24 mouse cellular contexts compared by ENCODE assay signal in the genomic region with DNA sequence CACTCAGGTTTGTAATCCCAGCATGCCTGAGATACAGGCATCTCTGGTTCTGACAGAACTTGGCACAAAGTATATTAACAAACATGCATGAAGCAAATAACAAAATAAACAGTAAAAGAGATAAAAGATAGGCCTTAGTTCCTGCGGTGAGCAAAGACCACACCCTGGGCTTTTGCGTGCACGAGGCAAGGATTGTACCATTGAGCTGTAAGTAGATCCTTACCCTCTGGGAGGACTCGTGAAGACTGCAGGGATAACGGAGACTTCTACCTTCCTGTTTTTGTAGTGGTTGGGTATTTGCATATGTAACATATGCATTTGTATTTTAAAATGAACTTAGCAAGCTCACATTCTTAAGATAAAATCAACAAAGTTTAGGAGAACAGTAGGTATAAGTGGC. TPM values are rescaled to one million over a fixed set of nuclear protein-coding genes. Genes with fewer than 3 reads are reported as not detected.
DNase-seq lines count a peak whose midpoint lies in the region; ATAC-seq and TF ChIP-seq lines count a peak whose summit lies in the region.
"Had no signal": no experiment of that assay in that cellular context is flagged by ENCODE, and none has a peak within 500 bp of the region (broad histone marks: within the 10 kb centered on the region; RNA-seq: fewer than 3 reads in every experiment).

No protein-coding gene starts in this region.

- H3K4me1 ChIP-seq in ES-Bruce4 (ENCODE audit: control insufficient read depth, insufficient read depth, low read length): no peaks in the 10 kb centered on the region
- peaks cover 8 to 18% of the 10 kb centered on the region in 2 experiments for H3K4me1 ChIP-seq in ES-E14 (ENCODE audit: control insufficient read depth in 2 of 2, insufficient read depth in 2 of 2, low read length in 2 of 2, poor library complexity in 1 of 2)
- H3K4me1 ChIP-seq: embryonic facial prominence, embryonic 13.5 days; embryonic facial prominence, embryonic 15.5 days; forebrain, embryonic 12.5 days had no signal

- ATAC-seq in megakaryocyte progenitor cell, adult 5-6 weeks (replicated peaks; ENCODE audit: poor library complexity): peak; percentile 34; the same call in 1 of the 2 replicates
- ATAC-seq: activated CD4-positive, CD25-positive, alpha-beta regulatory T cell, adult 4 months; forebrain, embryonic 14.5 days; forebrain, embryonic 16.5 days had no signal

- TF ChIP-seq POLR2A in ES-Bruce4 (IDR thresholded peaks at IDR 0.05; ENCODE audit: insufficient read depth, low read length): no peak

- H3K27ac ChIP-seq in ES-Bruce4 (ENCODE audit: insufficient read depth, low read length) (peak overlapping the region; percentile 99), ES-E14 (ENCODE audit: insufficient read depth, low read depth, low read length, poor library complexity, severe bottlenecking) (peak overlapping the region; percentile 87)
- H3K27ac ChIP-seq in gastrocnemius, adult 2 months: no peak overlapping the region
- H3K27ac ChIP-seq: embryonic facial prominence, embryonic 13.5 days; embryonic facial prominence, embryonic 15.5 days; forebrain, embryonic 10.5 days; forebrain, embryonic 12.5 days had no signal

- intact Hi-C loops in gastrocnemius, adult 2 months (cut with DNase I): no loop called here

- H3K9me3 ChIP-seq in ES-Bruce4 (replicated peaks; ENCODE audit: control insufficient read depth, insufficient read depth, low read length, poor library complexity, severe bottlenecking) (peaks cover 21% of the 10 kb centered on the region), ES-E14 (ENCODE audit: control insufficient read depth, insufficient read depth, low read depth, low read length) (no peaks in the 10 kb centered on the region)
- H3K9me3 ChIP-seq: embryonic facial prominence, embryonic 13.5 days; embryonic facial prominence, embryonic 15.5 days; forebrain, embryonic 10.5 days; forebrain, embryonic 12.5 days had no signal

- in situ Hi-C loops in ES-E14 (cut with MboI; ENCODE audit: low sequenced_read_pairs in 2 of 2, unreplicated experiment in 2 of 2): no loop called here

- TF ChIP-seq CTCF in ES-Bruce4 (IDR thresholded peaks at IDR 0.05; ENCODE audit: low read depth, low read length): no peak
- TF ChIP-seq CTCF in gastrocnemius, adult 2 months (IDR thresholded peaks at IDR 0.05): no peak

- no peak for DNase-seq in ES-E14 (ENCODE audit: low read depth, low spot score)
- DNase-seq in lung, postnatal 25 days (ENCODE audit: low spot score): no peak
- DNase-seq in gastrocnemius, adult 2 months: no peak
- no peak for DNase-seq in frontal cortex, postnatal 10 days (ENCODE audit: low spot score in 2 of 2)
- DNase-seq: adrenal gland, adult 8-10 months; adrenal gland, postnatal 14 days; adrenal gland, postnatal 36 days; cerebellum, adult 11-12 months; cerebellum, adult 2 months; cerebellum, adult 9-10 months; cerebellum, postnatal 14 days; cerebellum, postnatal 36 days; embryo, embryonic 11 days had no signal

- H3K27me3 ChIP-seq in ES-Bruce4 (ENCODE audit: control insufficient read depth, insufficient read depth, low read length, poor library complexity, severe bottlenecking): no peaks in the 10 kb centered on the region
- H3K27me3 ChIP-seq: embryonic facial prominence, embryonic 13.5 days; embryonic facial prominence, embryonic 15.5 days had no signal

- H3K4me3 ChIP-seq in ES-Bruce4 (ENCODE audit: low read depth, low read length) (0 out of 2 replicates have a peak overlapping the region, but pooled peaks have one; percentile 10), ES-E14 (ENCODE audit: insufficient read depth in 1 of 2, low read depth in 1 of 2, low read length in 2 of 2, poor library complexity in 1 of 2, severe bottlenecking in 1 of 2) (peak overlapping the region; percentile 19 to 43)
- no peak overlapping the region for H3K4me3 ChIP-seq in gastrocnemius, adult 2 months
- H3K4me3 ChIP-seq: embryonic facial prominence, embryonic 13.5 days; embryonic facial prominence, embryonic 15.5 days; erythroblast, embryonic 14.5 days; forebrain, embryonic 10.5 days; forebrain, embryonic 12.5 days had no signal

- H3K9ac ChIP-seq in ES-Bruce4 (ENCODE audit: low read depth, poor library complexity, severe bottlenecking): 0 out of 2 replicates have a peak overlapping the region, but pooled peaks have one; percentile 47
- no peak overlapping the region; the same call in 1 of the 2 replicates for H3K9ac ChIP-seq in ES-E14 (ENCODE audit: insufficient read depth, low read depth, low read length, poor library complexity, severe bottlenecking)
- H3K9ac ChIP-seq: embryonic facial prominence, embryonic 13.5 days; embryonic facial prominence, embryonic 15.5 days; forebrain, embryonic 12.5 days had no signal

- TF ChIP-seq EP300 in ES-Bruce4 (IDR thresholded peaks at IDR 0.05; ENCODE audit: insufficient read depth, low read depth, low read length): peak; percentile 80; the same call in 1 of the 2 replicates

- H3K36me3 ChIP-seq in ES-Bruce4 (ENCODE audit: control insufficient read depth, insufficient read depth, low read length, poor library complexity, severe bottlenecking): peaks cover 8% of the 10 kb centered on the region; the same call in 1 of the 2 replicates
- H3K36me3 ChIP-seq in ES-E14 (ENCODE audit: control insufficient read depth, insufficient read depth, low read length, poor library complexity, severe bottlenecking): no peaks in the 10 kb centered on the region; the same call in none of the 2 replicates
- H3K36me3 ChIP-seq: embryonic facial prominence, embryonic 13.5 days; embryonic facial prominence, embryonic 15.5 days; forebrain, embryonic 10.5 days; forebrain, embryonic 12.5 days had no signal

TF ChIP-seq in ES-E14, 5 proteins besides CTCF, POLR2A, EP300 and RAD21:
- TF ChIP-seq ZNF384 (IDR thresholded peaks at IDR 0.05; ENCODE audit: low read depth, low read length) (no peak), ZC3H11A (IDR thresholded peaks at IDR 0.05; ENCODE audit: borderline replicate concordance, low read depth, low read length) (no peak), MAFK (IDR thresholded peaks at IDR 0.05; ENCODE audit: insufficient read depth, low read depth, low read length) (no peak), CHD2 (IDR thresholded peaks at IDR 0.05; ENCODE audit: low read depth, low read length) (no peak), HCFC1 (IDR thresholded peaks at IDR 0.05; ENCODE audit: borderline replicate concordance, insufficient read depth, low read length) (no peak; the same call in 1 of the 2 replicates)

RNA-seq across cellular contexts. Expression of a gene that starts 37.7 kb away (rescaled TPM):
- polyA plus RNA-seq in ES-Bruce4 (2011; ENCODE audit: insufficient read depth, insufficient read length, low read depth, missing spikeins): 69.6 and 71.3 TPM in 2 replicates
- 49.5 and 69.0 TPM in 2 replicates for total RNA-seq in ES-E14 (2012; rRNA removed)
- total RNA-seq in megakaryocyte progenitor cell, adult 5-6 weeks (2015): 11.6 and 16.3 TPM in 2 replicates
- 7.1 and 9.9 TPM in 2 replicates for total RNA-seq in megakaryocyte progenitor cell, adult 5-6 weeks (2017)
- total RNA-seq in gastrocnemius, adult 2 months (2021): 10 to 100 TPM; 16.8 to 21.8 TPM
- total RNA-seq: MEL had no signal
- polyA plus RNA-seq: activated CD4-positive, CD25-positive, alpha-beta regulatory T cell, adult 4 months; erythroblast, embryonic 14.5 days had no signal
